Mouse (Mus musculus) cerebellum, postnatal 10 days (tissue): ENCODE results near the gene Morn1.
A peak's percentile ranks its signal among the peaks of the same experiment; 100 is the strongest.

Experiments
- DNase-seq, 2 experiments: peaks; one replicate each; pipeline ENCODE4 v3.0.0; 2021; ENCODE audit warnings: mixed read lengths in 2 of 2

Gene Morn1

GRCm38 (mm10) chr4:155086108-155087024, at the start of gene Morn1, which contains the start of gene Rer1:
Gene Morn1 (plus strand): TSS chr4:155086577.
Gene Rer1 (minus strand): TSS chr4:155086382.
- DNase-seq: peak; percentile 100

DNA sequence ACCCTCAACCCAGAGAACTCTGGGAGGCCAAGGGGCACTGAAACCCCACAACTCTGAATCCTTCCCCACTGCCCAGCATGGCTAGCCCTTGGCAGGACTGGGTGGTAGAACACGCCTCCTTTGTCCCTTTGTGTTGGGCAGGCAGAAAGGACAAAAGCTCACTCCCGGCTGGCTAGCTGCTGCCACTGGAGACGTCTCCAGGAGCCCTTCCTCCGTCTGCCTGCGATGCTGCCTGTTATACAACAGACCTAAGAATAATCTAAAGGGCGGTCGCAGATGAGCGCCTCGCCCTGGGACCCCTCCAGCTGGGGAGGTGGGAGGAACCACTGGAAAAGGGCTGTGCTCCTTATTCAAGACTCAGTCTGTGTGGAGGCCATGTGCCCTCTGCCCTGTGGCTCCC, 46.2 kb upstream of the Morn1 start:
- no peak for DNase-seq

DNA sequence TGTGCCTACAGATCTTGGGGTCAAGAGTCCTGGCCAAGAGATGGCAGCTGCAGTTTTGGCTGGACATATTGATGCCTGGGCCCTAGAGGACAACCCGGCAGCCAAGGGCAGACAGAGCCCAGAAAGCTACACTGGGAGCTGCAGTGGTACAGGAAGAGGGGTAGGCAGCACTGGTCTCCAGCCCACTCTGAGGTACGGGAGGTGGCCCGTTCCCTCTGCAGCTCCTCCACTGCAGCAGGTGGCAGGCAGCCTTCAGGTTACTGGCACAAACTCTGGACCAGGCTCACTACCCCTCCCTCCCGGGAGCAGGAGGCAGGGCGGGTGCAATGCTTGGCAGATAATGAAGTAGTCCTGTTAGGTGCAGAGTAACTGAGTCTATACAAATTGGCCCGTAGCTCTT, 45.7 kb upstream of the Morn1 start:
- peak; percentile 56 to 63 for DNase-seq

GRCm38 (mm10) chr4:155042606-155043288, 43.6 kb upstream of the Morn1 start:
- DNase-seq: peak; percentile 48 to 54

DNA sequence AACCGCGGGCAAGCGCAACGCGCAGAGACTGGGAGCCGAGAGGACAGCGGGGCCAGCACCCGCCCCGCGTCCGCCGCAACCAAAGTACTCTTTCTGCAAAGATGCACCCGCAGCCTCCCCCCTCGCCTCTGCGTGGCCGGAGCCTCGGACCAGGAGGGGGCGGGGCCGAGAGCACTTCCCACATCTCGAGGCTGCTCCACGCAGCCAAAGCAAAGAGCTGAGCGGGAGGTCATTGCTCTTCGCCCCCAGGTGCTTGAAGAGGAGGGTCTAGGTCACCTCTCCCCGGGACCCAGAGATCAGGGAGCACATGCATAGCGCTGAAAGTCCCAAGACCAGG, 43.1 kb upstream of the Morn1 start:
- peak in 1 of 2 experiments; percentile 63 for DNase-seq

DNA sequence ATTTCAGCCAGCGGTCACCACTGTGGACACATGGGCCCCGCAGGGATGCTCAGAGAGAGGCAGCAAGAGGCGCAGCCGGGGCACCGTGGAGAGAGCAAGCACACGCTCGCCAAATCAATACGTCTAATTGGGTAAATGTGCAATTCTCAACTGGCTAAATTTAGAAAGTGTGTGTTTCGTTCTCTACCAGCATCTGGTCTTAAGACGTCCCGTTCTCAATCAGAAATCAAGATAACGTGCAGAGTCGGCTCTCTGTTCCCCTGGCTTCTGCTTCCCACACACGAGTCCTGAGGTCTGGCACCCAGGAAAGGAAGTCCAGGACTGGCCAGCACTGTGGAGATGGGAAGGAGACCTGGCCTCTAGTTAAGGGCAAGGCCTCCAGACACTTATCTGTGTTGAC, 39.7 kb upstream of the Morn1 start:
- DNase-seq: no peak

DNA sequence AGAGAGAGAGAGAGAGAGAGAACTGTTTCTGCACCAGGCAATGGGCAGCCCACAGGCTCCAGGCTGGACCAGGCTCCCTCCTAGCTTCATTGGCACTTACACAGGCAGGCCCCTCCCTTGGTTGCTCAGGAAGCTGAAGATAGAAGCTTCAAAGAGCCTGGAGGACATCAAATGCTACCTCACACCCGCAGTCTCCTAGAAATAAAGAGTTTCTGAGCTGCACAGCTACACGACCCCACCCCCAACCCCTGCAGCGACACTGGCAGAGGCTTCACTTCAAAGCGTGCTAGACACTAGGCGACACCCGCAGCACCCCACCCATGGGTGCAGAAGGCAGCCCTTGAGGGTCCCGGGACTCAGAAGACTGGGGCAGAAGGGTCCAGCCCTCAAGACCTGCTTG, 36.3 kb upstream of the Morn1 start:
- DNase-seq: no peak

DNA sequence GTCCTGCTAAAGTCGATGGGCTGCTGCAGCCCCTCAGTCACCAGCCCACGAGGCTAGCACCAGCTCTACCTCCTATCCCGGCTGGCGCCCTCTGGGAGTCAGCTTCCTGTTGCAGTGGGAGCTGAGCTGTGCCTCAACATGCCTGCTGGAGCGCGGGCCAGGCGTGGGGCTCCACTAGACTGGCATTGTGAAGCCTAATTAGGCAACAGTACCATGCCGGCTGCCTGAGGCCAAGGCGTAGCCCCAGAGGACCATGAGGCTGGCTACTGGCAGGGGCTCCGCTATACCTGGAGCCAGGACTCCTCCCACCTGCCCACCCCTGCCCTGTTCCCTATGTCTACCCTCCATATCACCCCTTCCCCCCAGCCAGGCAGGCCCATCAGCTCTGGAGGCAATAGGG, 29.7 kb upstream of the Morn1 start, which contains the start of gene Plch2:
TSS of gene Plch2 (minus strand) at position 61 of the 400 bp plus-strand sequence.
- peak; percentile 58 to 69 for DNase-seq

- DNase-seq: no peak
Observed at GRCm38 (mm10) chr4:155058325-155058724, 28.1 kb upstream of the Morn1 start.

GRCm38 (mm10) chr4:155063895-155064294, 22.5 kb upstream of the Morn1 start:
- no peak for DNase-seq

DNA sequence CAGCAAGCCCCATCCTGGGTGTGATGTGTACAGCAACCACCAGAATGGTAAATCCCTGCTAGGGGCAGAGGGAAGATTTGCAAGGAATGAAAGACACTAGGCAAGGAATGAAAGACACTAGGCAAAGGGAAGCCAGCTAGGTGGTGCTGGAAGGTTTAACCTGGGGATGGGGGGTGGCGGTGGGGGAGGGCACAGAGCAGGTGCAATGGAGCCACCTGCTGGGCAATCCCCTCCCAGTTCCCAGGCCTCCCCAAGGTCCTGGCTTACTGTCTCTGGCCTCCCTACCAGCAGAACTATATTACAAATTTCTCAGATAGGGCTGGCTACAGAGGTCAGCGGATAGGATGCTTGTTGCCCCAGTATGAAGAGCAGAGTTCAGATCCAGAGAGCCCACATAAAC, 21.9 kb upstream of the Morn1 start:
- DNase-seq: no peak

DNA sequence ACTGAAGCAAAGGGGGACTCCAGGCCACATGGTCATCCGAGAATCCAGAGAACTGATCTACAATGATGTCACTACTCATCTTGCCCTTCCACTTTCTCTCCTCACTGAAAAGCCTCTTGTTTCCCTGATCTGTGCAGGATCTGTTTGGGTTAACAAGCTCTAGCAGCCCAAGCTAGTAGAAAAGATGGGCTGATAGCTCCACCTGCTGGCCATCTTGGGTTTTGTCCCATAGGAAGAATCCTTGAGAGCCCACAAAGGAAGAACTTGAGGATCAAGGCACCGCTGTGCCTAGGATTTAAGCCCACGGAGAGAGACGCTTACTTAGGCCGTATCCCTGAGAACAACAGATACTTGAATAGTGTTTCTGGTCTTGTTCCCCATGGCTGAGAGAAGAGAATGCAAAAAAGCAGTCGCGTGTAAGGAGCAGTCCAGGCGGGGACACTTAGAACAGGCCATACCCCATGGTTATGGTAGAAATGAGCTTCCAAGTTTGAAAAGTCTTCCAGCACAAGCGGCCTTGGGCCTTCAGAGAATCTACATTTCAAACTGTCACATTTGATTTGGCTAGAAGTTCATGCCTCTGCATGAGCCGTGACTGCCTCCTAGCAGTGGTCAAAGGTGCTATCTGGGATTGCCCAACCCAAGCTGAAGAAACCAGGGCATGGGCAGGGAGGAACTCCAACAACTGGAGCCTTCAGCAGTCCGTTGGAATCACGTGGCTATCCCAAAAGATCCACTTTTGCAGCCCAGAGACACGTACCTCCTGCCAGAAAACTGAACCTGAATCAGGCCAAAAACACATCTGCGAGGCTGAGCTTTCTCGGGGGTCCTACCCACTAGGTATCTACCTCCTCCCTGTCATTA, 20.2 kb upstream of the Morn1 start:
- DNase-seq: peak; percentile 94 to 96

- peak; percentile 98 to 99 for DNase-seq
Observed at GRCm38 (mm10) chr4:155066834-155067522, 19.4 kb upstream of the Morn1 start, which contains the start of gene Pex10. Gene Pex10 (plus strand): TSS chr4:155067016.

GRCm38 (mm10) chr4:155068357-155068972, 17.9 kb upstream of the Morn1 start:
- DNase-seq: no peak

- DNase-seq: peak; percentile 44 to 52
Observed at GRCm38 (mm10) chr4:155069191-155069590, 17.2 kb upstream of the Morn1 start.

DNA sequence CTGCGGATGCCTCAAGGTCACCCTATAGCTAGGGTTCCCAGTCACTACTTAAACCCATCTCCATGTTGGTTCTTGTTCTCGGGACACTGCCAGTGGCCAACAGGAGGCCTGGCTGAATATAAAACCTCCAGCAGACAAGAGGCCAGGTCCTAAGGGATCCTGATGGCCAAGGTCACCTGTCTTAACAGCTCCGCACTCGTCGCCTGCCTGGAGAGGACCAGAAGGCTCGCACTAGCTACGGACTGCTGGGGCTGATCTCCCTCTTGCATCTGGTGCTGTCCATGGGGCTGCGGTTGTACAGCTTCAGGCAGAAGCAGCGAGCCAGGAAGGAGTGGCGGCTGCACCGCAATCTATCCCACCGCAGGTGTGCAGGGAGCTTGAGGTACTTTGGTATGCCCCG, 16.2 kb upstream of the Morn1 start:
- no peak for DNase-seq

DNA sequence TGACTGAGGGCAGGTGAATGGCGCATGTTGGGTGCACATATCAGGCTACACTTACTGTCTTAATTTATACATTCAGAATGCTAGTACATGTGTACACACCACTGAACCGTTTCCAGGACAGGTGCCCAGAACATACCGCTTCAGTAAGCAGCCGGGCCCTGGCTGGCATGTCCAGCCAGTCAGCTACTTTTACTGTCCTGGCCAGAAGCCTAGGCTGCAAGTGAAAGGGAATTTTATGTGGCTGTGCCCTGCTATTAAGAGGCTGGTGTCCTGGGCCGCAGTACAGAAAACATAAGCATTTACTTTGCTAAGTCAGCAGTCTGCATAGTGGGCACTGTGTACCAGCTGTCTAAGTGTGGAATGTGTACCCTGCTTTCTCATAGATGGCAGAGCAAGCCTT, 15.5 kb upstream of the Morn1 start:
- DNase-seq: peak in 1 of 2 experiments; percentile 19

GRCm38 (mm10) chr4:155074418-155074817, 12.0 kb upstream of the Morn1 start:
- peak in 1 of 2 experiments; percentile 35 for DNase-seq

- no peak for DNase-seq
Observed at GRCm38 (mm10) chr4:155075137-155075536, 11.2 kb upstream of the Morn1 start.

GRCm38 (mm10) chr4:155075813-155076212, 10.6 kb upstream of the Morn1 start:
- DNase-seq: no peak

DNA sequence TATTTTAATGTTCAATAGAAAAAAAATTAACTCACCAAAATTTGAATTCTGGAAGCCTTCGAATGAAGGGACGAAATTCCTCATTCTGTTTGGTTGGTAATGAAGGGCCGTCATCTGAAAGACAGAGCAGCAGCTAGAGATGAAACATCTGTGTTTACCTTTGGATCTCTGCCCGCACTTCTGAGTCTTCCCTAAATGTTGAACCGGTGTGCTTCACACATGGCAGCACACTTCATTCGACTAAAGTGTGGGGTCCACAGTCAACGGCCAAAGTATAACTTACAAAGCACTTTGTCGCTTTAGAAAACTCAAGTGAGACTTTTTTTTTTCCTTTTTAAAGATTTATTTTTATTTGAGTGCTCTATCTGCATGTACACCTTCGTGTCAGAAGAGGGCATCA, 9.7 kb upstream of the Morn1 start:
- no peak for DNase-seq

DNA sequence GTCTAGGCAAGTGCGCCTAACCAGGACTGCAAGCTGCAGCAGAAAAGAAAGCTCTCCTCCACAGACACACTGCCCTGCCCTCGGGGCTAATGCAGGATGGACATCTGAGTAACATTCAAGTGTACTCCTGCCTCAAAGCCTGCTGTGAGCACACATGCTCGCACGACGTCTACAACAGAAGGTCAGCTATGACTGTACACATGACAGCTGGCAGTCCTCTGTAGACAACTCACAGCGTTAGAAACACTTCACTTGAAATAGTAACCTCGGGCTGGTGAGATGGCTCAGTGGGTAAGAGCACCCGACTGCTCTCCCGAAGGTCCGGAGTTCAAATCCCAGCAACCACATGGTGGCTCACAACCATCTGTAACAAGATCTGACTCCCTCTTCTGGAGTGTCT, 7.6 kb upstream of the Morn1 start:
- peak in 1 of 2 experiments; percentile 37 for DNase-seq
